Mouse (Mus musculus) MEL-GATA-1-ER (cell line): ENCODE measurements at regions not wholly inside any gene's neighbourhood (a gene's known extent, or its start where the extent isn't known, plus 50 kb on each side); places are given as distances from the start of the nearest gene placed in this dataset.

ENCODE experiments used
- DNase-seq: peaks from one replicate; pipeline ENCODE4 v3.0.0-alpha.2; 2012; ENCODE audit warnings: low read depth; ENCODE audit errors: extremely low read depth

DNA sequence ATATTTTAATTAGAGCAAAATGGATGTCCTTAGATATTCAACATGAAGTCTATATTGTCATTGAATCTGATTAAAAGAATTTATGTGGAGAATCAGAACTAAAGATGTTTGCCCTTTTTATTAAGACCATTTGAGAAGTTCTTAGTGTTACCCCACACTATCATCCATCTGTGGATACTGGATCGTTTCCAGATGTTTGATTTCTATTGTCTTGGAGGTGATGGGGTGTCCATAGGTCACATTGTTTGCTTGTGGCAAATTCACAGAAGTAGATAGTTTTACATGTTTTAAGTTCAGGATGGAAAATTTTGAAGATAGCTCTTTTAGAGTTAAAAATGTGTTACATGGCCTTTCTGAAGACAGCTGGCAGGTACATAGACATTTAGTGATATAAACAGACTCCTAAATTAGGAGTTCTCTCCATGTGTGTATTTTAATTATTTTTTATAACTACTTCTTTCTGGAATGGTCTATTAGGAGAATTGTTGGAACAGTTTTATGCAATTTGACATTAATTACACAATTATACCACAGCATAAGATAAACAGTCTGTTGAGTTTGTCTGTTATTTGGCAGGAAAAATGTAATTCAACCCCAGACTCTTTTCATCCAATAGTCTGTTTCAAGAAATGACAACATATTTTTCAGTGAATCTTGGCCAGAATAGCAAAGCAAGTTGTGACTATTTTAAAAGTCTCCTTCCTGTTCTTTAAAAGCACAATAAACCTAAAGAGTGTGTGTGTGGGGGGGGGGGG is 368.8 kb upstream of the Plscr5 start:
- DNase-seq, result no peak

DNA sequence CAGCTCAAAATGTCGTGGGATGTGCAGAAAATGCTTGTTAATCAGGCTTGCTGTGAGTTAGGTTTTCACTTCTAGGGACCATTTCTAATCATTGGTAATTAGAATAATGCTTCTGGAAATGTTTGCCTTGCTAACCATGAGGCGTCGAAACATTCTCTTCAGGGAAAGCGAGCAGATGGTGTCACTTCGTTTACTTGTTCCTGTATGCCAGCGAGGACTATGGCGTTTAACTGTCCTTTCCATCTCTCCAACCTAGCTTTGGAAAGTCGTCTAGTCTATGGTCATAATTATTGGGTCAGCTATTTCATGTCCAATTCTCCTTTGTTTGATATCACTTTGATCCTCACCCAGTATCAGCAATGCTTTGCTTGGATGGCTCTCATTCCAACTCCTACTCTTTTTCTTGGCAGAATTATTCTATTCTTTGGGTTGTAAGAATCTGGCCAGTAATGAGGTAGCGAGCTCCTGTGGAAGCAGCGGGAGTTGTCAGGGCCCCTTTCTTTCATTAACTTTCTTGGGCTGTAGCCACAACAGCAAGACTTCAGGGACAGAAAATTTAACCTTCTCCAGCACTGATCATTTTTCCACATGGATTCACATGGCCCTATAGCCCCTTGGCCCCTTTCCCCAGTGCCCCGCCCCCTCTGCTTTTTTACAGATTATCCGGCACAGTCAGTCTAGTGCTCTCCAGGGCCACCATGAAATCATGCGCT is 374.0 kb upstream of the Plscr5 start:
- no peak for DNase-seq

DNA sequence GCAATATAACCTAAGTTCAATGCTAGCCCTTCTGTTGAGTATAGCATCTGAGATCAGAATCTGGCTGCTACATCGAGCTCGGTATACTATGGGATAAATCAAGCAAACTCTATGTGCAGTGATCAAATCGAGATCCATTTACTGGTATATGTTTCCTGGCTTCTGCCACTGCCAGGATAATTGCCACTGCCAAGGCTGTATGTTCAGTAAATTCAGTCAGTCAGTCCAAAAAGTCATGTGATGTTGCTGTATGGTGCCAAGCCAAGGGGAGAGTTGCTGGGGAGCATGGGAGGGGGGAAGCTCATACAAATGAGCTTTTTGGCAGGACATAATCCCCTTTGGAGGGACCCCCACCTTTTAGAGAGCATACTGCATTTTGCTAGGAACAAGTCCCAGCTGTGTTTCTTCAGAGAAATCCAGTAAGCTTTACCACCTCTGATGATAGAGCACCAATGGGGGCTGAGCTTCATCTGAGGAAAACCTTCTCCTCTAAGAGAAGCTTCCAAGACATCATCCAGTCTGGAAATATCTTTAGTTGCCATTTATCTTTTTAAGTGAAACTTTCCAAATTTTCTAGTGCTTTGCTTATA is 389.3 kb upstream of the Plscr5 start:
- no peak for DNase-seq

DNA sequence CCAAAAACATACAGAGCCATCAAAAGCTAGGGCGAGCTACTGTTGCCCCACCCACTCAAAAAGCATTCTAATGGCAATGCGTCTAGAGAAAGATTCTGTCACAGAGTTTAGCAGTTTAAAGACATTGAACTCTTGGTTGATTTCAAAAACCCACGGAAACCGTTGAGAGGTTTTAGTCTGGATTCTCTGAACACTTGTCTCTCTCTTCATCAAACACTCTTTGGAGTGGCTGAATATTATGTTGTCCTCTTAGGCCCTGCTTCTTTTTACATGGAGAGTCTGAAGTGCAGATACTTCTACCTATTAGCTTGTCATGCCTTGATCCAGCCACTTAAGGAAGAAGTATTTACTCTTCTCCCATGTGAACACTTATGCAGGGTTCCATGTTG is 393.9 kb upstream of the Plscr5 start:
- DNase-seq, result no peak

DNA sequence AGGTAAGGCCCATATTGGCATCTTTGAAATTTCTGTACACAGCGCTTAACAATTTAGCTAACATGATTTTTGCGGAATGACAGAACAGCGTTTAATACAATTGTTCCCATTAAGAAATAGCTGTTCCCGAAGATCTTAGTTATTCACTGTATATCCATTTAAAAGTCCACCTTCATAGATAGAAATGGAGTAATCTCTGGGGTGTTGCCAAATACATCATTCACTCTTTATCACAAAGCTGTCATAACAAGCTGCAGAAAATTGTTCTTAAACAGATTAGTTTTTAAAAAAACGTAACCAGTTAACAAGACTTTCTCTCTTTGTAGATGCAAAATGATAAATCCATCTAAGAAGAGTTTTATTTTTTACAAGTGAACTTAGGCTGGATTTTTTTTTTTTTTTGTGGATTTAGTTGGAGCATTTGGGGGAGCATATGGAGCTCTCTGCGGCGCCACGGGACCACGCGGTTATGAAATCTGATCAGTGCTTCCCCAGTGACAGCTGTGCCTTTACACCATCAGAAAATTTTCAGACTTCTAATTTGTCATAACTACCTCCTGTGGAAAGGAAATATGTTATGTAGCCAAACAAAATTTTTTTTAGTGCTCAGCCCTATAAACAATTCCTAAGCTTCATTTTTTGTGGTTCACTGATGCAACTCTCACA is 394.4 kb upstream of the Plscr5 start:
- no peak for DNase-seq

DNA sequence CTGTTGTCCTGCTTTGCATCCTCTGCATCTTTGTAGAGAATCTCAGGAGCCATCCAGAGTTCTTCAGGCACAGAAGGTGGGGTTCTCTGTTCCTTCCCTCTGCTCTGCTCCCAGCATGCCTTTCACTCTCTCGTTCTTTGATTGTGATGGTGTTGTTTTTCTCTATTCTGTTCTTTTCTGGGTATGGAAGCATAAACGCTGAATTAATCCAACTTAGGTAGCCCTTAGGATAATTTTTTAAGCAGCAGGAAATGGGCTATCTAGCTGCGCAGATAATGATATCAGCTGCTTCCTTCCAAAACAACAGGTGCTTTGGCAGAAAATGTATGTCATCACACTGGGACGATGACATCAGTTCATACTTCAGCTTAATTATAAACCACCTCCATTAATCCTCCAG is 395.8 kb upstream of the Plscr5 start:
- no peak for DNase-seq

DNA sequence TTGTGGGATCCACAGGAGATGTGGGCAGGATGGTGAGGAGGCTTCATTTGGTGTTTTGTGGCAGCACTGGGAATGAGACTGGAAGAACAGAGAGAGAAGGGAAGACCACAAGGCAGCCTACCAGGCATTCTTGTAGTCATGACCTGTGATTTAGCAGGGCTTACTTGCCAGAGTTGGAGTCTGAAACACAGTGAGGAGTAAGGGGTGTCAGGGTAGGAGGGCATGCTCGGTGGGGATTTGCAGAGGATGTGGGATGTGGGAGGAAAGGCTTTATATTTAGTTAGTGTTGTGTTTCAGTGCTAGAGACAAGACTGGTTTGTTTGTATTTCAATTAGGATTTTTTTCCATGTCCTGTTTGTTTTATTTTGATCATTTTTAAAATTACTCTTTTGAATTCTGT is 387.3 kb upstream of the Zic1 start:
- DNase-seq, result no peak

DNA sequence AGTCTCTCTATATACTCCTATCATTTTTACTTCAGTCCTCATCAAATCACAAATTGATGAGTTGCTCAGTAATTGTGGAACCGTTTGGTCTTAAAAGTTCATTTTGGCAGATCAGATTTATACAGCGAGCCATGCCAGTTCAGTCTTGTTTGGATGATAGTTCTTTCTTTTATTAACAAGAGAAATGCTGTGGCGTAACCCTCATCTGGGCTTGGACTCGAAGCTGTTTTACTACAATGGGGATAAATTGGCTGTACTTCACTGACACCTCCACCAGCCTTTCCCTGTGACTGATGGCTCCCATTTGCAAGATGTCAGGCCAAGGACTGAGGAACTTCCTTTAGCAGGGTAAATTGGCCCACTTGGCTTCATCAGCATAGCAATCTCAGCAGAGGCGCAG is 345.5 kb upstream of the Zic1 start:
- no peak for DNase-seq

DNA sequence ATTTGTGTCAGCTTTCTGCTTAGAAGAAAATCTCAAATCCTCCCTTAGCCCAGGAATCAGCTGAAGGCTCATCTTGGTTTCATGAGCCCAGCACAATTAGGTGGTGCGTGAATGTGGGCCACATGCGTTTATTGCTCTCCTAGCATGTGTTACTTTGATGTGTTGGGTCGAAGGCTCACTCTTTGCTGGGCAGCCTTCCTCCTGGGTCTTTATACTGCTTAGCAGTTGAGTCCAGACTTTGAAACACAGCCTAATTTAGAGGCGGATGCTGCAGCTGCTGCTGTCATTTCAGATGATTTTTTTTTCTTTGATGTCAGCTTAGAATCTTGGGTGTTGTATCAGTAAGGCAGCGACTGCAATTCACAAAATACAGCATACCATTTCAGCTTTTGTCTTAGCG is 315.2 kb upstream of the Zic1 start:
- no peak for DNase-seq

DNA sequence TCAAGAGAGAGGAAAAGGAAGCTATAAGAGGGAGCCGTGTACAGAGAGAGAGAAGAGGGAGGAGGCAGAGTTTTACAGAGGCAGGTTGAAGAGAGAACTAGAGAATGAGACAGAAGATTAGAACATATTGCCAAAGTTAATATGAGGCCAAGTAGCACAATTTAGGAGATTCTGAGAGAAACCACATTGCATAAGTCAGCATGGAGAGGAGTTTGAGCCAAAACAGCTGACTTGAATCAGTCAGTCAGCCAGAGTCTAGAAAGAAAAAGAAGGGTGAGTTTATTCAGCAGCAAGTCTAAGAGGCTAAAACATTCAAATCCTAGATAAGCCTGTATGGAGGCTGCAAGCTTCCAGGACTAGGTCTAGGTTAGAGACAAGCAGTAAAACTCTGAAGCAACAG is 301.1 kb upstream of the Zic1 start:
- no peak for DNase-seq

DNA sequence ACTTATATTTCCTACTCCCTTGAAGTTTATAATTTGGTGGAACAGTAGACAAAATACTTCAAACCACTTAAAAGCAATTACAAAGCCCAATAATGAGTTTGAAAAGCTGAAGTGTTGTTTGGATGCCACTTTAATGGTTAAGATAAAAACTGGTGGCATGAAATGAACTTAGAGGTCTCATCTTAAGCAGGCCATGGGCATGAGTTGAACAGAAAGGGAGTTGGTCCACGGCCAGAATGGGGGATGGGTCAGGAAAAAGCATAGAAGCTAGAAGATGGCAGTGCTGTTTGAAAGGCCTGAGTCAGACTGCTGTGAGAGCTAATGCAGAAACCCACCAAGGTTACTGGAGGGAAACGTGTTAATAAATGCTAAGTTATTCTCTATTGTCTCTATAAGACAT is 294.5 kb upstream of the Zic1 start:
- no peak for DNase-seq

DNA sequence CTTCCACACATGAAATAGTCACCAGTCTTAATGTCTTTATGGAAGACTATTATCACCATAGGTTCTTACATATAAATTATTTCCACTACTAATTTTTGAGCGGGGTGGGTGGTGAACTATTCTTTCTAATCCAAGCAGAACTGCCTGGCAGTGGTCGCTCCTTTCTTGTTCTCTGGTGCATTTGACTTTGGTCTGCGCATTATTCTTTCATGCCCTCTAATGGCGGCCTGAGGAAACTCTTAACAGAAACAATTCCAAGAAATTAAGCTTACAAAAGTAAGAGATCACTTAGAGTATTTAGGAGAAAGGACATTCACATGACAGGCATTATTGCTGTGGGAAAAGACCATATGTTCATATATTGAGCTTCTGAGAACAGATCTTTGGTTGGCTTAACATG is 288.5 kb upstream of the Zic1 start:
- no peak for DNase-seq

DNA sequence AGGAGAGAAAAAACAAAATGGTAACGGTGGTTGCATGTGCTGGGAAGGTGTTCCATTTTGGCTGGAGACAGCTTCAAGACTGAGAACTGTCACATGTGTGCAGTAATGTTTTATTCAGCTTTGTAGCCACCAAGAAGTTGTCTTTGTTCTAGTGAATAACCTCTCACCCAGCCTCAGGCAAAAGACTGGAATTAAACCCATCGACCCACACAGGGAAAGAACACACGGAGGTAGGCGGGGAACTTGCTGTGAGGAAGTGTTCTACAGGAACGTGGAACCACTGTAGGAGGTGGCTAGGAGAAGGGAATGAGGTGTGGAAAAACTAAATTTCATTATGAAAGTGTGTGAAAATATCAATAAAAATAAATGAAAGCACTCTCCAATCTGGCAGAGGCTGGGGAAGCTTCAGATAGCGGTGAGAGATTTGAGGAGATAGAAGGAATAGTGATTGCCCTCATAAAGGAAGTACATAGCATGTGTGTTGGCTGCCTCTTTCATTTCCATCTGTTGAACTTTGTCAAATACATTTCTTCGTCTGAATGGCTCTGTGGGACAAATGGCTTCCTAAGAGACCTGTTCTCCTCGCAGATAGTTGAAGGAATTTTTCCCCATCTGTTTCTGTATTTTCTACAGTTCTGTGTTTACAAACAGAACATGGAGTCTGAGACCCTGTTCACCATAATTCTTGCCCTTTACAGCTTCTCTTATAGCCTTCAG is 286.9 kb upstream of the Zic1 start:
- DNase-seq, result no peak

DNA sequence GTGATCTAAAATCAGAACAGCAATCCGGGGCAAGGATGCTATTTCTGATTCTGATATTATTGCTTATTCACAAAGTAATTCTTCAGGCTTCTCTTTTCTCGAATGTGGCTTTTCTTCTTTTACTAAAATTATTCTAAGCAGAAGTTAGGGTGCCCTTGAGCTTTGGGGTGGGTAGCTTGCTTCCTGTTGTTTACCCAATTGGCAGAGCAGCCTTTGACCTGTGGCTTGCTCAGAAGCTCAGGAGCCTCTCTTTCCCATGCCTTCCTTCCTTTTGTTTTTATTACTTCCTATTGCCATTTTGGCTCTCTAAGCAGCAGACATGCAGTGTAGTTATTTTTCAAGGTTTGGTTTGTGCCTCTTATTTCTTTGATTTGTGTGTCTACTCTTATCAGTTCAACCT is 244.8 kb upstream of the Zic1 start:
- DNase-seq, result no peak

DNA sequence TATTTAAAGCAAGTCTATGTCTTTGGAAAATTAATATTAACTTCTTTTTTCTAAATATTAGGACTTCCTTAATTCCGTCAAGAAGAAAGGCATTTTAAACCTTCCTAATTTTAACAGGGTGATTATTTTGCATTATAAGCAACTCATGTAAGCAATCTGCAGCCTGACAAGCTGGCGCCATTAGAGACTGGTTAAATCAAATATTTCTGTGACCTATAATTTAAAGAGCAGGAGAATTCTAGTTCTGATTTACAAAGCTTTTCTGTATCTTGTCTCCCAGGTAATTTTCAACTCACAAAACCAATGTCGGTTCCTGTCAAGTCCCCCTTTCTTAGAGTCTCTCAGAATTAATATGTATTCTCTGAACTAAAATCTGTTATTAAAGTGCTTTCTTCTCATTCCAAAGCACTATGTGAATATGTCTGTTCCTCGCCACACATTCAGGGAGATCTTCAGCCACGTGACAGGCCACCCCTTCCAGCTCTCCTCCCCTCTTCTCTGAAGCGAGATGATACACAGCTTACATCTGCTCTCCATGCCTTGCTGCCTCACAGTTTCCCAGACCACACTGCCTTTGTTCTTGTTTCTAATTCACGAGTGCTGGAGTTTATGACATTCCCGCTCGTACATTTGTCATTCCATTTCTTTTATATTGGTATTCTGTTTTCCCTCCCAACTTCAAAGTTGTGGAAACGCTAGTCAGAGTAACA is 244.0 kb upstream of the Zic1 start:
- no peak for DNase-seq

DNA sequence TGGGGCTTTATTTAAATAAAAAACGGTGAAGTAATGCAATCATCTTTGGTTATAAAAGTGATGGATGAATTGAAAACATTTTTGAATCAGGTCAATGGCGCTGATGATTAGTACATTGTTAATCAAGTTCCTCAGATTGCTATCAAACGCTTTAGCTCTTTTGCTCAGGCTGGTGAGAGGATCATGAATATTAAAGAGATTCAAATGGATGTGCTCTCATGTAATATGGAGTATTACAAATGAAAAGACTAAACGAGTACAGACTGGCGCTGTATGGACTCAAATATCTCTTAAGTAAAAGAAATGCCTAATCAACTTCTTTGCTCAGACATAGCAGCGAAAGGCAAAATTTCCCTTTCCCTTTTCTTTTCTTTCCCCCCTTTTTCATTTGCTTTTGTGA is 236.1 kb upstream of the Zic1 start:
- no peak for DNase-seq

DNA sequence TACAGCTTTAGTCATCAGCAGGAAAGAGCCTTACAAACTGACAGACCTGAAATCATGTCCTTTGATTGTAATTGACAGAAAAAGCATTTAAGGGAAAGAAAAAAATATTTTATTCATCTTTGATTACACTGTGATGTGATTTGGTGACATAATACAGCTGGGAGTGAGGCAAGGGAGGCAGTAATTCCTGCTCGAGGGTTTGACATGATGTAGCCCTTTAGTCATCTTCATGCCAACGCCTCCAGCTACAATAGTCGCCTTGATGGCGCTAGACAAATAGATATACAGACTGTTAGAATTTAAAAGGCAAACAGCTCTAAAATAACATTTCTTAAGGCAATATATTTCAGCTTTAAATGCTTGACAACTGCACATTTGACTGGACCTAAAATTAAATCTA is 226.3 kb upstream of the Zic1 start:
- no peak for DNase-seq

DNA sequence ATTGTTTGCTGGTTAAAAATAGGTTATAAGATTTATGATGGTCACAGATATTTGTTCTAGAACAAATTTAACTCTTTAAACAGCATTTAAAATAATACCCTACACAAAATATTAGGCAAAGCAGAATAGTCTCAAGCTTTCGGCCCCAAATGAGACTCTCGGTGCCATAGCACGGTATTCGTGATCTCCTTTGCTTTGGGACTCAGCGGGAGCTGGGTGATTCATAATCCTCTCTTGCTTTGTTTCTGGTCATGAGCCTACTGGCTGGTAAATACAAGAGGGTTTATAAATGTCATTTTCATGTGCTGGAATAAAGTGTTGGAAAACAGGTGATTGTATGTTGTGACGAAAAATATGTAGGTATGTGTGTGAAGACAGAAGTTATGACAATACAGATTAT is 223.1 kb upstream of the Zic1 start:
- DNase-seq, result no peak

DNA sequence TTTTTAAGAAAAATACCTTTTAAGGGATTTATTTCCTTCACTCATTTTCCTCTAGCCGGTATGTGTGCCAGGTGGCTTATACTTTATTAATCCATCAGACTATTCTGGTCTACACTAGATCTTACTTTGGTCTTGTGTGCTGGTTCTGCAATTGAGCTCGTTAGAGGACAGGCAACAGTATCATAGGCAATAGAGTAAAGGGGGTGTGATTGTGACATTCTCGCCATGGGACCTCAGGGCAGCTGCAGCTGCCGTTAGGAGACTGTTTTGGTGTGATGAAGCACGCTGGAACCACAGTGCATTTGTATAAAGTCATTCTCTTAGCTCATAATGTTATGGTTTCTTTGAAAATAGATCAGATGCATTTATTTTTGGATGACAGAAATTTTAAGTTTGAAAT is 222.3 kb upstream of the Zic1 start:
- DNase-seq, result no peak

DNA sequence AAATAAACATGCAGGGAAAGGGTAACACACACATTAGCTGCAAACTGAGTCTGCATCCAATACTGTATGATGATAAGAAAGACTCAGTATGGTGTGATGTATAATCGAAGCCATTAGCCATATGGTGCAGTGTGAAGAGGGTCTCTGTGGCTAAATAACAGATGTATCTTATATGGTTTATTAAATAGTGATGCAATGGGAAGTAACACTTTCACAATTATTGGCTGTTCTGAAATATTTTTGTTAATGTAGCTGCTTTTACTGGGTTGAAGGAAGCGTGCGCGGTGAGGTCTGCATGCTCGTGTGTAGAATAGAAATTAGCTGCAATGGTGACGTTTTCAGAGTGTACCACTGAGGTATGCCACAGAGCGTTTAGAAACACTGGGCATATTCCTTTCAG is 221.7 kb upstream of the Zic1 start:
- no peak for DNase-seq

DNA sequence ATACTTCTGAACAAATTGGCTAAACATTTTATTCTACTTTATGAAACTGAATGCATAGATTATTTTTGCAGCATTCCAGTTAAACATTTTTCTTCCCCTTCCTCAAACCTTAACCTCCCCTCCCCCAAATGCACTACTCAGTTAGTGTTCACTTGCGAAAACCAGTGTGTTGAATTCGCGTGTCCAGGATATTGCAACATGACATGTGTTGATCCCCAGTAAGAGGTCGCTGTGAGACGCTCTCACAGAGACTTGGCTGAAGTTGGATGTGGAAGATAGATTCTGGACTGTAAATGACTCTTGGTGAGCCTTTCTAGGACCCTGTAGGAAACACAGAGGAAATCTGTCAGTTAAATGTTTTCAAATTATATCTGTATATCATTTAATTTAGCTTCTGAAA is 221.0 kb upstream of the Zic1 start:
- no peak for DNase-seq
